Mouse (Mus musculus) small intestine, adult 2 months (tissue): Measurements from ENCODE around the gene Hsf3.

Experiments used
- CTCF ChIP-seq: fragments of 200-500 bp; IDR thresholded peaks from 2 replicates; pipeline ENCODE4 v1.5.1; 2012; ENCODE audit warnings: low read depth, mild to moderate bottlenecking, control low read depth, inconsistent platforms, low read length, moderate library complexity, mixed read lengths; ENCODE audit not compliant: insufficient replicate concordance, insufficient read length; ENCODE audit errors: extremely low read depth
- POLR2A ChIP-seq: fragments of 200-500 bp; IDR thresholded peaks from 2 replicates; pipeline ENCODE4 v1.6.1; 2012; ENCODE audit warnings: low read depth, mild to moderate bottlenecking, control low read depth, inconsistent platforms, low read length, moderate library complexity

- TF ChIP-seq CTCF (no peak), POLR2A (no peak)
Measured at GRCm38 (mm10) chrX:96416970-96417369, 39.1 kb downstream of the Hsf3 start.
